Mouse (Mus musculus) myocyte (in vitro differentiated cells): ENCODE data around the gene Map3k13. TPM values are rescaled to one million over a fixed set of nuclear protein-coding genes. Genes with fewer than 3 reads are reported as not detected.
A peak's percentile ranks its signal among the peaks of the same experiment; 100 is the strongest.

Experiments used
- H3K27me3 ChIP-seq: one replicate; pipeline ENCODE4 v1.6.1; 2011; ENCODE audit not compliant: control insufficient read depth, insufficient read depth, insufficient read length
- H3K36me3 ChIP-seq: one replicate; pipeline ENCODE4 v1.6.1; 2011; ENCODE audit not compliant: control insufficient read depth, insufficient read depth
- H3K4me2 ChIP-seq: one replicate; pipeline ENCODE4 v1.6.1; 2011; ENCODE audit warnings: low read depth, control low read depth
- H3K4me3 ChIP-seq: one replicate; pipeline ENCODE4 v1.5.1; 2011; ENCODE audit warnings: mild to moderate bottlenecking, control low read depth, moderate library complexity
- H3K79me2 ChIP-seq: one replicate; pipeline ENCODE4 v1.6.1; 2011; ENCODE audit not compliant: control insufficient read depth, insufficient read depth
- H3ac ChIP-seq: one replicate; pipeline ENCODE4 v1.6.1; 2011; ENCODE audit not compliant: control insufficient read depth, insufficient read length
- CEBPB ChIP-seq: IDR thresholded peaks from 2 replicates; pipeline ENCODE4 v1.6.1; 2011; ENCODE audit warnings: mild to moderate bottlenecking, moderate library complexity; ENCODE audit not compliant: poor library complexity, insufficient read depth, severe bottlenecking
- E2F4 ChIP-seq: IDR thresholded peaks from one replicate; pipeline ENCODE4 v1.6.1; 2011; ENCODE audit warnings: mild to moderate bottlenecking, control low read depth, moderate library complexity; ENCODE audit not compliant: insufficient read depth
- MAX ChIP-seq: IDR thresholded peaks from one replicate; pipeline ENCODE4 v1.6.1; 2011; ENCODE audit warnings: low read depth, mild to moderate bottlenecking, control low read depth
- MYOD1 ChIP-seq, 3 experiments: IDR thresholded peaks; one replicate each; pipeline ENCODE4 v1.6.1; 2011; ENCODE audit warnings: control low read depth in 2 of 3, low read depth in 2 of 3, mild to moderate bottlenecking in 2 of 3, moderate library complexity in 1 of 3; ENCODE audit not compliant: insufficient read length in 2 of 3, control insufficient read depth in 1 of 3
- MYOG ChIP-seq, 3 experiments: IDR thresholded peaks; one replicate each; pipeline ENCODE4 v1.6.1; 2011; ENCODE audit warnings: control low read depth in 2 of 3, low read depth in 2 of 3, mild to moderate bottlenecking in 2 of 3; ENCODE audit not compliant: insufficient read length in 2 of 3, control insufficient read depth in 1 of 3, insufficient read depth in 1 of 3
- POLR2A ChIP-seq: IDR thresholded peaks from one replicate; pipeline ENCODE4 v1.6.1; 2011; ENCODE audit warnings: low read depth, mild to moderate bottlenecking, control low read depth, moderate library complexity; ENCODE audit not compliant: insufficient read length
- POLR2AphosphoS2 ChIP-seq: IDR thresholded peaks from one replicate; pipeline ENCODE4 v1.6.1; 2011; ENCODE audit warnings: low read depth, control low read depth; ENCODE audit not compliant: insufficient read length
- REST ChIP-seq: IDR thresholded peaks from one replicate; pipeline ENCODE4 v1.6.1; 2011; ENCODE audit warnings: mild to moderate bottlenecking, control low read depth, moderate library complexity; ENCODE audit not compliant: insufficient read depth, insufficient read length
- SRF ChIP-seq: IDR thresholded peaks from one replicate; pipeline ENCODE4 v1.6.1; 2011; ENCODE audit warnings: low read depth; ENCODE audit not compliant: control insufficient read depth, insufficient read length
- TCF12 ChIP-seq: IDR thresholded peaks from one replicate; pipeline ENCODE4 v1.6.1; 2011; ENCODE audit warnings: mild to moderate bottlenecking, control low read depth; ENCODE audit not compliant: poor library complexity, insufficient read depth, severe bottlenecking
- TCF3 ChIP-seq: IDR thresholded peaks from one replicate; pipeline ENCODE4 v1.6.1; 2011; ENCODE audit warnings: low read depth, control low read depth; ENCODE audit not compliant: insufficient read length
- USF1 ChIP-seq: IDR thresholded peaks from one replicate; pipeline ENCODE4 v1.6.1; 2011; ENCODE audit warnings: low read depth, mild to moderate bottlenecking, control low read depth, moderate library complexity
- polyA plus RNA-seq: library from polyadenylated mRNA; unstranded; fragments of >200 nt; fragmentation: generic; extraction: Trizol; gene quantifications from one replicate; pipeline ENCODE4 v1.2.1, GENCODE M21; 2012; ENCODE audit warnings: missing spikeins

Gene Map3k13
- polyA plus RNA-seq, 1 experiment = 0.31 TPM

- Histone ChIP-seq H3K27me3 (no peaks in the 10 kb centered on the region), H3K4me3 (no peak overlapping the region), H3ac (no peak overlapping the region), H3K79me2 (no peaks in the 10 kb centered on the region), H3K36me3 (no peaks in the 10 kb centered on the region), H3K4me2 (no peak overlapping the region)
- TF ChIP-seq TCF12 = no peak
- TF ChIP-seq MAX = no peak
- TF ChIP-seq SRF = no peak
- no peak for TF ChIP-seq MYOD1 (IDR thresholded peaks at IDR 0.05; ENCODE audit: control insufficient read depth in 1 of 3, insufficient read length in 2 of 3, low read depth in 2 of 3)
- TF ChIP-seq POLR2A = no peak
- no peak for TF ChIP-seq USF1
- no peak for TF ChIP-seq E2F4
- no peak for TF ChIP-seq POLR2AphosphoS2
- TF ChIP-seq CEBPB = no peak
- TF ChIP-seq TCF3 = no peak
- no peak for TF ChIP-seq REST
- no peak for TF ChIP-seq MYOG (IDR thresholded peaks at IDR 0.05; ENCODE audit: control insufficient read depth in 1 of 3, insufficient read depth in 1 of 3, insufficient read length in 2 of 3, low read depth in 2 of 3)
These were observed 161.4 kb downstream of the Map3k13 start for GRCm38 (mm10) chr16:21955591-21955990.

DNA sequence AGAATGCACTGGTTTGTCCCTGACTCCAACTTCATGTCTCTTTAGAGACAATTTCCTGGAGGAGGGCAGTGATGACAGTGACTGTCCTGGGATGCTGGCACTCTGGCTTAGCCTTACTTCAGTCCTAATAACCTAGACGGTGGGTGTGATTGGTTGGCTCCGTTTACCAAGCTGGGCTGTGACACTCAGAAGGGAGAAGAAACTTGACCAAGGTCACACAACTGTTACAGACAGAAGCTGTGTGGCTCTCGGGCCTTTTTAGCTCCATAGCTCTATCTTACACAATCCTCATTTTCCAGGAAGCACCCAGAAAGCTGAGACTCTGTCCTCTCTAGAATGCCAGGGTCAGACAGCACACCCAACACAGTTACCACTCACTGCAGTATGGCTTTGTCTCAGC lies 171.4 kb downstream of the Map3k13 start:
- Histone ChIP-seq H3K27me3 (peaks cover 8% of the 10 kb centered on the region), H3K4me2 (peak overlapping the region; percentile 15), H3K79me2 (no peaks in the 10 kb centered on the region), H3K4me3 (no peak overlapping the region), H3K36me3 (no peaks in the 10 kb centered on the region), H3ac (no peak overlapping the region)
- TF ChIP-seq REST (no peak), TCF12 (no peak), TCF3 (no peak), MYOG (IDR thresholded peaks at IDR 0.05; ENCODE audit: control insufficient read depth in 1 of 3, insufficient read depth in 1 of 3, insufficient read length in 2 of 3, low read depth in 2 of 3) (no peak), SRF (no peak), E2F4 (no peak), MYOD1 (IDR thresholded peaks at IDR 0.05; ENCODE audit: control insufficient read depth in 1 of 3, insufficient read length in 2 of 3, low read depth in 2 of 3) (no peak), POLR2A (no peak), POLR2AphosphoS2 (no peak), CEBPB (no peak), USF1 (no peak), MAX (no peak)

DNA sequence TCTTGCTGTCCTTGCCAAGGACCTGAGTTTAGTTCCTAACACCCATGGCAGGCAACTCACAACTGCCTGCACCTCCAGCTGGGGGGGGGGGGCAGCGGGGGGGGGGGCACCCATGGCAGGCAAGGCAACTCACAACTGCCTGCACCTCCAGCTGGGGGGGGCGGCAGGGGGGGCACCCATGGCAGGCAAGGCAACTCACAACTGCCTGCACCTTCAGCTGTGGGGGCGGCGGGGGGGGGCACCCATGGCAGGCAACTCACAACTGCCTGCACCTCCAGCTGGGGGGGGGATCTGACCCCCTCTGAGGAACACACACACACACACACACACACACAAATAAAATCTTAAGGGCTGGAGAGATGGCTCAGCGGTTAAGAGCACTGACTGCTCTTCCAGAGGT lies 175.7 kb downstream of the Map3k13 start:
- H3K4me3 ChIP-seq = no peak overlapping the region
- no peak overlapping the region for H3K4me2 ChIP-seq
- H3K27me3 ChIP-seq = no peaks in the 10 kb centered on the region
- H3K36me3 ChIP-seq = no peaks in the 10 kb centered on the region
- TF ChIP-seq MYOG (IDR thresholded peaks at IDR 0.05; ENCODE audit: control insufficient read depth in 1 of 3, insufficient read depth in 1 of 3, insufficient read length in 2 of 3, low read depth in 2 of 3) (no peak), POLR2AphosphoS2 (no peak), TCF3 (no peak), SRF (no peak), MYOD1 (IDR thresholded peaks at IDR 0.05; ENCODE audit: control insufficient read depth in 1 of 3, insufficient read length in 2 of 3, low read depth in 2 of 3) (no peak), POLR2A (no peak), REST (no peak), USF1 (no peak), TCF12 (no peak), MAX (no peak), E2F4 (no peak), CEBPB (no peak)
- H3K79me2 ChIP-seq = no peaks in the 10 kb centered on the region
- H3ac ChIP-seq = no peak overlapping the region

GRCm38 (mm10) chr16:21970536-21970935 lies 176.4 kb downstream of the Map3k13 start:
- Histone ChIP-seq H3K27me3 (no peaks in the 10 kb centered on the region), H3ac (no peak overlapping the region), H3K79me2 (no peaks in the 10 kb centered on the region), H3K4me3 (no peak overlapping the region), H3K4me2 (no peak overlapping the region), H3K36me3 (no peaks in the 10 kb centered on the region)
- TF ChIP-seq MAX (no peak), MYOD1 (IDR thresholded peaks at IDR 0.05; ENCODE audit: control insufficient read depth in 1 of 3, insufficient read length in 2 of 3, low read depth in 2 of 3) (no peak), E2F4 (no peak), TCF3 (no peak)

GRCm38 (mm10) chr16:21971446-21971845 lies 177.3 kb downstream of the Map3k13 start:
- H3ac ChIP-seq = no peak overlapping the region
- H3K27me3 ChIP-seq = no peaks in the 10 kb centered on the region
- no peak overlapping the region for H3K4me2 ChIP-seq
- no peaks in the 10 kb centered on the region for H3K36me3 ChIP-seq
- TF ChIP-seq TCF3 = no peak
- TF ChIP-seq MYOG (IDR thresholded peaks at IDR 0.05; ENCODE audit: control insufficient read depth in 1 of 3, insufficient read depth in 1 of 3, insufficient read length in 2 of 3, low read depth in 2 of 3) = peak in 2 of 3 experiments; percentile 10 to 77
- no peak for TF ChIP-seq POLR2A
- peak in 2 of 3 experiments; percentile 32 to 34 for TF ChIP-seq MYOD1 (IDR thresholded peaks at IDR 0.05; ENCODE audit: control insufficient read depth in 1 of 3, insufficient read length in 2 of 3, low read depth in 2 of 3)
- no peak for TF ChIP-seq CEBPB
- no peak for TF ChIP-seq USF1
- no peak for TF ChIP-seq REST
- no peak for TF ChIP-seq SRF
- no peak for TF ChIP-seq E2F4
- TF ChIP-seq MAX = no peak
- TF ChIP-seq POLR2AphosphoS2 = no peak
- TF ChIP-seq TCF12 = no peak
- no peak overlapping the region for H3K4me3 ChIP-seq
- H3K79me2 ChIP-seq = no peaks in the 10 kb centered on the region
